Mouse (Mus musculus) c-Kit-positive CD71-positive TER-119-positive erythroid progenitor cells, embryonic 14.5 days (primary cell): ENCODE results near the gene Specc1.

Source experiments
- DNase-seq: peaks from one replicate; pipeline ENCODE4 v3.0.0-alpha.2; 2013; ENCODE audit warnings: low spot score

Gene Specc1

DNA sequence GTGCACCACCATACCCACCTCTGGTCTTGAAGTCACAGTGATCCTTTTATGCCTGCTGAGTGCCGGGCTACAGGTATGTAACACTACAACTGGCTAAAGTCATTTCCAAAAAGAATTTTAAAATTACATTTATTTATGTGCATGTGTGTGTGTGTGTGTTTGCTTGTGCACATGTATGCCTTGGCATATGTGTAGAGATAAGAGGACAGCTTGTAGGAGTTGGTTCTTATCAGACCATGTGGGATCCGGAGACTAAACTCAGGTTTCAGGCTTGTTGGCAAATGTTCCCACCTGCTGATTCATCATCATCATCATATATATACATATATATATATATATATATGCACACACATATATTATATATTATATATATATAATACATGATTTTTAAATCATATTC lies 12.3 kb downstream of the Specc1 start:
- DNase-seq = peak; percentile 57

DNA sequence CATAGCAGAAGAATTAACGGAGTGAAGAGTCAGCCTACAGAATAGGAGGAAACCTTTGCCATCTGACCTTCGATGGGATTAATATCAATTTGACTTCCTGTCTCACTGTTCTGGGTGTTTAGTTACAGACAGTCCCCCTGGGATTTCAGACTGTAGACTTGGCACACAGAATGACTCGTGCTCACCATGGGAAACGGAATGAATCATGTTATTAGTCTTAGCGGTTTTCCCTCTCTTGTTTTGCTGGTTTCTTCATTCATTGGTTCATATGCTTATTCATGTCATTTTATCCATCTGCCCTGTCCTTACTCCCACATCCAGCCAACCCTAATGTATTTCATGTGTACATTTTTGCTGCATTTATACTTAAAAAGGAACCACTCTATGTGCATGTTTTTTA lies 14.3 kb downstream of the Specc1 start:
- no peak for DNase-seq

DNA sequence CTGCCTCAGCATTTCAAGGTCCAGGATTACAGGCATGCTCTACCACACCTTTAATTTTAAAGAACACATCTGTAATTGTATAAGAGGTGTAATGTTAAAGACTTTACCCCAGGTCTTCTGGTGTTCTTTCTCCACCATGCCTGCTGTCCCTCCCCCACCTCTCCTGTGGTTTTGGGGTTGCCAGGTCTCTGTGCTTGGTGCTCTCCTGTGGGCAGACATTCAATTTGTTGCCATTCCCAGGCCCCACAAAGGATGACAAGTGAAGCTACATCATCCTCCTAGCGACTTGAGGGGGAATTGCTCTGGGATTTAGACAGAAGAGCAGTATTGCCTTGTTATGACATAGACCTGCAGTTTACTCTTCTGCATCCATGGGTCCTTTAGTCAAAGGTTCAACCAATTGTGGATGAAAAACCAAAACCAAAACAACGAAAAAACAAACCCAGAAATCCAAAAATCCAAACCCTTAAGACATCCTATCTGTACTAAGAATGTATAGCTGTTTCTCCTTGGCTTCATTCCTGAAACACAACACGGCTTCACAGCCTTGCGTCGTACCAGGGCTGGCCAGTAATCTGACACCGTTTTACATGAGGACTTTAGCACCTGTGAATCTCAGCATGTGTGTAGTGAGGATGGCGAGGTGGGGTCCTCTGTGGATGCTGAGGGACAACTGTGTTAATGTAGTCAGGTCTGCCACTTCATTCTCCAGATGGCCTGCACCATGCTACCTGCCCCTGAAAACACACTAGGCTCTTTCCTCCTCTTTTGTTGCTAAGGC lies 15.1 kb downstream of the Specc1 start:
- DNase-seq = no peak

DNA sequence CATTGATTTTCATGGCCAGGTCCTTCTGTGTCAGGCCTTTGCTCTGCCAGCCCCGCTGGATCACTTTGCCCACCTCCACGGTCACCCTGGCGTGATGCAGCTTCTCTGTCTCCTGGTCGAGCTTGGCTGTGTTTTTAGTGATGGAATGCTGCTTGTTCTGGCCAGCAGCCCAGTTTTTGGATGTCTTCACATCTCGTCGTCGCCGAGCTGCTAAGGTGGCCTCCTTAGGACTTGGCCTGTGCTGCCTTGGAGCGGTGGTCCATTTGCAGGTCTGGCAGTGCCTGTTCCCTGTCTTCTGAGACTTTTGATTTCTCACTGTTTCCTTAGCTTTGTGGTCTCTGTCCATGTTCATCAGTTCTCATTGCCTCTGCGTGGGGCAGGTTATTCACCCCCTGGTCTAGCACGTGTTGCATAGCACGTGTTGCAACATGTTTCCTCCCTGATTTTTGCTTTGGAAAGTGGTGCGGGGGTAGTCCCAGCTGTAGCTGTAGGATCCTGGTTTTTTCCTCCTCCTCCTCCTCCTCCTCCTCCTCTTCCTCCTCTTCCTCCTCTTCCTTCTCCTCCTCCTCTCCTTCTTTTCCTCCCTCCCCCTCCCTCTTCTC lies 17.6 kb downstream of the Specc1 start:
- DNase-seq = no peak

- DNase-seq = peak; percentile 49
Observed at GRCm38 (mm10) chr11:61975783-61976182, 19.2 kb downstream of the Specc1 start.

- no peak for DNase-seq
Observed at GRCm38 (mm10) chr11:61981285-61981684, 24.7 kb downstream of the Specc1 start.

DNA sequence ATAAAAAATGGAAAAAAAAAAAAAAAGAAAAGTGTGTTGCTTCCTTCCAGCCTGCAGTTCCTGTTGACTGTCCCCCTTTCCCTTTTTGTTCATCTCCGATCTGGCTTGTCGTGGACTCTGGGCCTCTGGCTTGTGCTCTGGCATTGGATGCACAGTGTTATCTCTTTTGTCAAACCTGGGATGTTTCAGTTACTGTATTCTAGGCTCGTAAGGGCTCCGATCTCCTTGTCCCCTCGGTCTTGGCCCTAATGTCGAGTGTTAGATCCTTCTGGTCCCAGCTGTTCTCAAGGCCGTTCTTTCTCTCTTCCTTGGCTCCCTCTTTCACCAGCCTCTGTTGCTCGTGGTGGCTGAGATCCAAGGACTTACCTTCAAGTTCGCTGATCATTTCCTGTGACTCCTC lies 26.3 kb downstream of the Specc1 start:
- no peak for DNase-seq

GRCm38 (mm10) chr11:61986939-61987338 lies 30.4 kb downstream of the Specc1 start:
- DNase-seq = no peak

- no peak for DNase-seq
Observed at GRCm38 (mm10) chr11:61989647-61990046, 33.1 kb downstream of the Specc1 start.

- no peak for DNase-seq
Observed at GRCm38 (mm10) chr11:61991576-61991975, 35.0 kb downstream of the Specc1 start.

DNA sequence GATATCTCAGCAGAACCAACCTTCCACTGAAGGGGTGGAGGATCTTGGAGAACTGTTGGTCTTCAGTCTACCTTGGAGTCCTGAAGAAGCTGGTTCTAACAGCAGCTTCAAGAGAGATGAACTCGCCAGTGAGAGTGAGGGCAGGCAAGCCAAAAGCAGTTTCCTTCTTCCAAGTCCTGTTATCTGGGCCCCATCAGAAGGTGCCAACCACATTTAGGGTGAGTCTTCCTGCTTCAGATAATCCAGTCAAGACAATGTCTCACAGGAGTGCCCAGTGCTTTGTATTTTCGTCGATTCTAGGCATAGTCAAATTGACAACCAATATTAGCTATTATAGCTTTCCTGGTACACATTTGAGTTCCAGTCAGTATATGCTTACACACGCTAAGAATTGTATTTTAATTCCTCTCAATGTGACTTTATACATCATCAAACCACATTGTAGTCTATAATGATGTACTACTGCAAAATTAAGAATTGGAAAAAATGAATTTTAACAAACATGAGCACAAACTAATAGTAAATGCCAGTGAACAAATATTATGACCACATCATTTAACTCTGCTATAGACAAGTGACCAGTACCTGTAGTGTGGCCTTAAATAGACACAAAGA lies 36.2 kb downstream of the Specc1 start:
- no peak for DNase-seq

DNA sequence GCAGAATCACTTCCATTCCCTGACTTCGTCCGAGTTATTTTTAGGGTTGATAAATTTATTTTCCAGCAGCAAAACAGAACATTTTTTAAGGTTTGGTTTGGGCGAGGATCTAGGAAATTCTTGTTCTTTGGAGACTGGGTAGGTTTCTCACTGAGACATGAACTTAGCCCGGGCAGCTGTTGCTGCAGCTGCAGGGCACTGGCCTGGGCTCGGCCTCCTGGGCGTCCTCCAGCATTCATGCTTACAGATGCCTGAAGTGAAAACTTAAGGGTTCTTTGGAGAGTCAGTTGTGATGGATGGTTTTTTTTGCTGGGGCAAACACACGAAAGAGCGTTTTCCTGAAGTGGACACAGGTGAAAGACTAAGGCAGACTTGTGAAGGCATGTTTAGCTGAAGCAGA lies 42.9 kb downstream of the Specc1 start:
- no peak for DNase-seq

GRCm38 (mm10) chr11:62000099-62000498 lies 43.5 kb downstream of the Specc1 start:
- DNase-seq = no peak

- DNase-seq = peak; percentile 40
Observed at GRCm38 (mm10) chr11:62001977-62002376, 45.4 kb downstream of the Specc1 start.

DNA sequence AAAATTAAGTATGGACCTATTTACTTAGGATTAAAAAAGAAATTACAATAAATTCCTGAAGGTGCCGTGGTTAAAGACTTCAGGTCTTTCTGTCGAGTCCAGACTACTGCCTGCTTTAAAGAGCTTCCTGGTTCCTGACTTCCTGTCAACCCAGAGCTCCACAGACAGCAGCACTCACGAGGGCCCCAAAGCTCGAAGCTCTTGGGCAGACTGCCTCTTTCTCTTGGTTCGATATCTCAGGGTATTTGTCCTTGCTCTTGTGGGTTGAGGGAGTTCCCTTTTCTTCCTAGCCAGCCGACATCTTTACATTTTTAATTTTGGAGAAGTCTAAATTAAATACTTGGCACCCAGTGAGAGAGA lies 48.3 kb downstream of the Specc1 start:
- DNase-seq = peak; percentile 17

GRCm38 (mm10) chr11:62005241-62005910 lies 48.8 kb downstream of the Specc1 start:
- peak; percentile 52 for DNase-seq

- DNase-seq = peak; percentile 63
Observed at GRCm38 (mm10) chr11:62005911-62006260, 49.3 kb downstream of the Specc1 start.

DNA sequence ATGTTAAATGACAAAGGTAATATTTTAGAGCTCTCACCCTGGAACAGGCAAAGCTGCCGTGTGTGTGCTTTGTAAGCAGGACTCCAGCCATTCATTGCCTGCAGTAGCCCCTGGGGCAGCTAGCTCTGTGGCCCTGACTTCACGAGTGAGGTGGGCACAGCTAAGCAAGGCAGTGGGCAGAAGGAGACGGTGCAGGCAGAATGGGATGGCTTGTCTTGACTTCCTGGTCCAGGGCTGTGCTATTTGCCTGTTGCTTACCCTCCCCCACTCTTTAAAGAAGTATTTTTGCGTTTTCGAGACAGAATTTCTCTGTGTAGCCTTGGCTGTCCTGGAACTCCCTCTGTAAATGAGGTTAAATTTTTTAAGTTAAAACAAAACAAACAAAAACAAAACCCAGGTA lies 50.1 kb downstream of the Specc1 start:
- no peak for DNase-seq

GRCm38 (mm10) chr11:62007984-62008383 lies 51.4 kb downstream of the Specc1 start:
- no peak for DNase-seq

GRCm38 (mm10) chr11:62010625-62011231 lies 54.2 kb downstream of the Specc1 start:
- no peak for DNase-seq

DNA sequence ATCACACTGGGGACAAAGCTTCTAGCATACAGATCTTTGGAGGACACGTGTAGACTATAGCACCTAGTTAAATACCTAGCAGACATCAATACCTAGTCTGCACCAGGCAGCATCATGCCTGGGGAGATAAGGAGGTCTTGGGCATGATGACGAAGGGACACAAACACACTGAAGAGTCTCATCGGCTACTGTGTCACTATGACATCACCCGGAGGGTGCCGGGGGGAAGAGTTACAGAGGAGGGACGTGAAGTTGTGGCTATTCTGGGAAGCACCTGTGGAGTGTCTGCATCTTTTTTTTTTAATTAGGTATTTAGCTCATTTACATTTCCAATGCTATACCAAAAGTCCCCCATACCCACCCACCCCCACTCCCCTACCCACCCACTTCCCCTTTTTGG lies 55.5 kb downstream of the Specc1 start:
- DNase-seq = no peak

GRCm38 (mm10) chr11:62013449-62013848 lies 56.9 kb downstream of the Specc1 start:
- DNase-seq = no peak
